Mouse (Mus musculus) bone marrow, adult 2 months (tissue): ENCODE data around the gene Tnfrsf19.

Experiments
- CTCF ChIP-seq: fragments of 200-500 bp; IDR thresholded peaks from 2 replicates; pipeline ENCODE4 v1.5.1; 2011; ENCODE audit warnings: low read length, control low read depth; ENCODE audit not compliant: control insufficient read depth, insufficient read depth
- POLR2A ChIP-seq: fragments of 200-500 bp; IDR thresholded peaks from 2 replicates; pipeline ENCODE4 v1.6.1; 2011; ENCODE audit warnings: low read depth, mild to moderate bottlenecking, control low read depth, low read length, borderline replicate concordance; ENCODE audit not compliant: control insufficient read depth

DNA sequence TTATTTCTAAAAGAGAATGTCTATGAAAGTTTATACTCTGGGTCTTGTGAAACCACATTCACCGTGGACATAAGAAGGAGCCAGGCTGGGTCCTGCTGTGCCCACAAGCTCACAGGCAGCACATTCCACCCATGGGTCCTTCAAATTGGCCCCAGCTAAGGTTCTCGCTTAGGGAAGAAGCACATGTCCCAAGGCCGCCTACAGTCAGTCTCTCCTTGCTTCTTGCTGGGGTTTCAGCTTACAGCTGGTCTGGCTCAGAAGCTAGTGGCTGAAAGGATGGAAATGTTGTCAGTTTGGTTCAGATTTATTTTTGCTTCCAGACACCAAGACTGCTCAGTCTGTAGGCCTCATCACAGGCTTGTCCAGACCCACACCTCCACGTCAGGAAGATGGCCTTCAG is 80.2 kb downstream of the Tnfrsf19 start:
- no peak for TF ChIP-seq POLR2A
- TF ChIP-seq CTCF = no peak
